Mouse (Mus musculus) midbrain, embryonic 14.5 days (tissue): ENCODE data around the gene Oas1d. TPM values are rescaled to one million over a fixed set of nuclear protein-coding genes. Genes with fewer than 3 reads are reported as not detected.

Experiments used
- ATAC-seq: fragments of 200-750 bp; cut with Nextera tagmentation; 2 replicates; pipeline ENCODE4 v1.8.0; 2017; ENCODE audit warnings: moderate number of reproducible peaks, moderate library complexity; ENCODE audit not compliant: low FRiP score, low TSS enrichment
- DNase-seq: peaks from one replicate; pipeline ENCODE4 v3.0.0-alpha.2; 2015
- H3K27ac ChIP-seq: fragments of 300-500 bp; sonication (generic); replicated peaks from 2 replicates; pipeline ENCODE4 v1.5.1; 2014; ENCODE audit warnings: mild to moderate bottlenecking, low read depth, low read length, moderate library complexity
- H3K27me3 ChIP-seq: fragments of 300-500 bp; sonication (generic); 2 replicates; pipeline ENCODE4 v1.6.1; 2014; ENCODE audit warnings: low read length, control low read depth, mixed read lengths; ENCODE audit not compliant: control insufficient read depth, insufficient read depth
- H3K36me3 ChIP-seq: fragments of 300-500 bp; sonication (generic); 2 replicates; pipeline ENCODE4 v1.6.1; 2014; ENCODE audit warnings: low read length, control low read depth; ENCODE audit not compliant: control insufficient read depth, insufficient read depth
- H3K4me1 ChIP-seq: fragments of 300-500 bp; sonication (generic); 2 replicates; pipeline ENCODE4 v1.6.1; 2014; ENCODE audit warnings: mild to moderate bottlenecking, antibody characterized with exemption, low read length, control low read depth; ENCODE audit not compliant: control insufficient read depth, insufficient read depth
- H3K4me2 ChIP-seq: fragments of 300-500 bp; sonication (generic); 2 replicates; pipeline ENCODE4 v1.6.1; 2014; ENCODE audit warnings: mild to moderate bottlenecking, low read length, moderate library complexity
- H3K4me3 ChIP-seq: fragments of 300-500 bp; sonication (generic); replicated peaks from 2 replicates; pipeline ENCODE4 v1.5.1; 2014; ENCODE audit warnings: low read depth, low read length
- H3K9ac ChIP-seq: fragments of 300-500 bp; sonication (generic); replicated peaks from 2 replicates; pipeline ENCODE4 v1.6.1; 2014; ENCODE audit warnings: mild to moderate bottlenecking, low read length, moderate library complexity
- H3K9me3 ChIP-seq: fragments of 300-500 bp; sonication (generic); 2 replicates; pipeline ENCODE4 v1.6.1; 2016; ENCODE audit warnings: low read length, control low read depth, mixed read lengths; ENCODE audit not compliant: control insufficient read depth
- WGBS: fragments of 180-500 bp; shearing (Covaris S2); extraction: QIAGEN DNeasy Blood & Tissue Kit; methylation state at CpG from one replicate; pipeline ENCODE4 v1.1.7; 2014; 5-methylcytosine and 5-hydroxymethylcytosine counted together
- polyA plus RNA-seq: library from polyadenylated mRNA; unstranded; fragments of >200 nt; fragmentation: Nextera tagmentation; extraction: Ambion mirVana; gene quantifications from 2 replicates; pipeline ENCODE4 v1.2.1, GENCODE M21; 2014

The Oas1d gene
- polyA plus RNA-seq, 1 experiment from 2014 or later: not detected

- no peaks in the 10 kb centered on the region for H3K36me3 ChIP-seq
- H3K4me3 ChIP-seq: no peak overlapping the region
- ATAC-seq: no peak
- 71% methylated on average over 10 of the region's 10 CpGs for WGBS
- no peaks in the 10 kb centered on the region for H3K9me3 ChIP-seq
- no peak overlapping the region for H3K27ac ChIP-seq
- no peak overlapping the region for H3K9ac ChIP-seq
- no peaks in the 10 kb centered on the region for H3K4me1 ChIP-seq
- H3K27me3 ChIP-seq: no peaks in the 10 kb centered on the region
- no peak overlapping the region for H3K4me2 ChIP-seq
- no peak for DNase-seq
These were observed 27.7 kb downstream of the Oas1d start for GRCm38 (mm10) chr5:120942076-120942475.

GRCm38 (mm10) chr5:120952242-120952770 is 38.0 kb downstream of the Oas1d start:
- DNase-seq: no peak
- no peaks in the 10 kb centered on the region for H3K4me1 ChIP-seq
- no peaks in the 10 kb centered on the region for H3K27me3 ChIP-seq
- H3K36me3 ChIP-seq: no peaks in the 10 kb centered on the region
- no peaks in the 10 kb centered on the region for H3K9me3 ChIP-seq
- 77% methylated on average over 10 of the region's 10 CpGs for WGBS
- H3K9ac ChIP-seq: no peak overlapping the region
- no peak overlapping the region for H3K4me3 ChIP-seq
- H3K4me2 ChIP-seq: no peak overlapping the region
- ATAC-seq: no peak
- no peak overlapping the region for H3K27ac ChIP-seq

GRCm38 (mm10) chr5:120953974-120954373 is 39.6 kb downstream of the Oas1d start:
- ATAC-seq: no peak
- H3K36me3 ChIP-seq: no peaks in the 10 kb centered on the region
- no peaks in the 10 kb centered on the region for H3K27me3 ChIP-seq
- H3K27ac ChIP-seq: no peak overlapping the region
- no peaks in the 10 kb centered on the region for H3K9me3 ChIP-seq
- no peak overlapping the region for H3K4me3 ChIP-seq
- 22% methylated on average over 5 of the region's 5 CpGs for WGBS
- no peak overlapping the region for H3K9ac ChIP-seq
- DNase-seq: peak; percentile 84
- no peak overlapping the region for H3K4me2 ChIP-seq
- H3K4me1 ChIP-seq: no peaks in the 10 kb centered on the region

GRCm38 (mm10) chr5:120961004-120961403 is 46.7 kb downstream of the Oas1d start:
- no peaks in the 10 kb centered on the region for H3K4me1 ChIP-seq
- DNase-seq: no peak
- no peak overlapping the region for H3K9ac ChIP-seq
- H3K36me3 ChIP-seq: no peaks in the 10 kb centered on the region
- 60% methylated on average over 4 of the region's 4 CpGs for WGBS
- H3K27me3 ChIP-seq: no peaks in the 10 kb centered on the region
- ATAC-seq: no peak
- no peaks in the 10 kb centered on the region for H3K9me3 ChIP-seq
- no peak overlapping the region for H3K4me2 ChIP-seq
- no peak overlapping the region for H3K4me3 ChIP-seq
- H3K27ac ChIP-seq: no peak overlapping the region

GRCm38 (mm10) chr5:120966156-120966555 is 51.8 kb downstream of the Oas1d start:
- DNase-seq (no peak), ATAC-seq (no peak)
- Histone ChIP-seq H3K4me3 (no peak overlapping the region), H3K27ac (no peak overlapping the region), H3K27me3 (no peaks in the 10 kb centered on the region), H3K9ac (no peak overlapping the region), H3K4me1 (no peaks in the 10 kb centered on the region), H3K9me3 (no peaks in the 10 kb centered on the region), H3K4me2 (no peak overlapping the region), H3K36me3 (no peaks in the 10 kb centered on the region)
- 82% methylated on average over 4 of the region's 4 CpGs for WGBS

- no peak overlapping the region for H3K27ac ChIP-seq
- no peak overlapping the region for H3K9ac ChIP-seq
- DNase-seq (no peak), ATAC-seq (no peak)
- H3K9me3 ChIP-seq: no peaks in the 10 kb centered on the region
- H3K4me3 ChIP-seq: no peak overlapping the region
- H3K36me3 ChIP-seq: no peaks in the 10 kb centered on the region
- no peaks in the 10 kb centered on the region for H3K4me1 ChIP-seq
- no peak overlapping the region for H3K4me2 ChIP-seq
- no peaks in the 10 kb centered on the region for H3K27me3 ChIP-seq
- 89% methylated on average over 8 of the region's 8 CpGs for WGBS
These were observed 52.6 kb downstream of the Oas1d start for GRCm38 (mm10) chr5:120966894-120967293.

GRCm38 (mm10) chr5:120967355-120968133 is 53.2 kb downstream of the Oas1d start:
- Histone ChIP-seq H3K4me1 (no peaks in the 10 kb centered on the region), H3K4me3 (no peak overlapping the region), H3K9me3 (no peaks in the 10 kb centered on the region), H3K27me3 (no peaks in the 10 kb centered on the region), H3K36me3 (no peaks in the 10 kb centered on the region), H3K27ac (no peak overlapping the region), H3K9ac (no peak overlapping the region), H3K4me2 (no peak overlapping the region)
- ATAC-seq: no peak
- DNase-seq: no peak
- 80% methylated on average over 13 of the region's 13 CpGs for WGBS

- no peaks in the 10 kb centered on the region for H3K9me3 ChIP-seq
- H3K4me1 ChIP-seq: no peaks in the 10 kb centered on the region
- no peaks in the 10 kb centered on the region for H3K36me3 ChIP-seq
- WGBS: 71% methylated on average over 4 of the region's 4 CpGs
- H3K27ac ChIP-seq: no peak overlapping the region
- no peaks in the 10 kb centered on the region for H3K27me3 ChIP-seq
- H3K4me3 ChIP-seq: no peak overlapping the region
- ATAC-seq (no peak), DNase-seq (no peak)
- no peak overlapping the region for H3K4me2 ChIP-seq
- no peak overlapping the region for H3K9ac ChIP-seq
These were observed 53.8 kb downstream of the Oas1d start for GRCm38 (mm10) chr5:120968134-120968532.

GRCm38 (mm10) chr5:120968799-120969198 is 54.5 kb downstream of the Oas1d start:
- ATAC-seq (no peak), DNase-seq (no peak)
- Histone ChIP-seq H3K9ac (no peak overlapping the region), H3K36me3 (no peaks in the 10 kb centered on the region), H3K27me3 (no peaks in the 10 kb centered on the region), H3K4me1 (no peaks in the 10 kb centered on the region), H3K4me2 (no peak overlapping the region), H3K27ac (no peak overlapping the region), H3K9me3 (no peaks in the 10 kb centered on the region), H3K4me3 (no peak overlapping the region)
- WGBS: 84% methylated on average over 8 of the region's 8 CpGs
